Mouse (Mus musculus) forebrain, embryonic 14.5 days (tissue): ENCODE data around the gene Ptges2. TPM values are rescaled to one million over a fixed set of nuclear protein-coding genes. Genes with fewer than 3 reads are reported as not detected.

Experiments used
- ATAC-seq: fragments of 200-750 bp; cut with Nextera tagmentation; 2 replicates; pipeline ENCODE4 v1.8.0; 2017; ENCODE audit warnings: mild to moderate bottlenecking, moderate library complexity
- DNase-seq: peaks from one replicate; pipeline ENCODE4 v3.0.0-alpha.2; 2015; ENCODE audit warnings: low spot score
- H3K27ac ChIP-seq: fragments of 300-500 bp; sonication (generic); 2 replicates; pipeline ENCODE4 v1.5.1; 2014; ENCODE audit warnings: low read depth, mild to moderate bottlenecking, control low read depth, low read length, moderate library complexity
- H3K27me3 ChIP-seq: fragments of 300-500 bp; sonication (generic); replicated peaks from 2 replicates; pipeline ENCODE4 v1.6.1; 2014; ENCODE audit warnings: low read length, control low read depth, mixed read lengths; ENCODE audit not compliant: control insufficient read depth, insufficient read depth
- H3K36me3 ChIP-seq: fragments of 300-500 bp; sonication (generic); 2 replicates; pipeline ENCODE4 v1.6.1; 2014; ENCODE audit warnings: low read length, control low read depth; ENCODE audit not compliant: control insufficient read depth, insufficient read depth
- H3K4me1 ChIP-seq: fragments of 300-500 bp; sonication (generic); 2 replicates; pipeline ENCODE4 v1.6.1; 2014; ENCODE audit warnings: antibody characterized with exemption, low read length, control low read depth; ENCODE audit not compliant: control insufficient read depth, insufficient read depth
- H3K4me2 ChIP-seq: fragments of 300-500 bp; sonication (generic); 2 replicates; pipeline ENCODE4 v1.6.1; 2014; ENCODE audit warnings: mild to moderate bottlenecking, control low read depth, low read length
- H3K4me3 ChIP-seq: fragments of 300-500 bp; sonication (generic); 2 replicates; pipeline ENCODE4 v1.5.1; 2014; ENCODE audit warnings: low read depth, low read length, control low read depth
- H3K9ac ChIP-seq: fragments of 300-500 bp; sonication (generic); 2 replicates; pipeline ENCODE4 v1.6.1; 2014; ENCODE audit warnings: mild to moderate bottlenecking, low read length, control low read depth, moderate library complexity
- H3K9me3 ChIP-seq: fragments of 300-500 bp; sonication (generic); replicated peaks from 2 replicates; pipeline ENCODE4 v1.6.1; 2016; ENCODE audit warnings: low read length, control low read depth, mixed read lengths; ENCODE audit not compliant: control insufficient read depth
- WGBS: fragments of 180-500 bp; shearing (Covaris S2); extraction: QIAGEN DNeasy Blood & Tissue Kit; methylation state at CpG from one replicate; pipeline ENCODE4 v1.1.7; 2014; 5-methylcytosine and 5-hydroxymethylcytosine counted together
- polyA plus RNA-seq: library from polyadenylated mRNA; unstranded; fragments of >200 nt; fragmentation: Nextera tagmentation; extraction: Ambion mirVana; gene quantifications from 2 replicates; pipeline ENCODE4 v1.2.1, GENCODE M21; 2014

The Ptges2 gene
- 42.2 and 44.8 TPM in 2 replicates for polyA plus RNA-seq

DNA sequence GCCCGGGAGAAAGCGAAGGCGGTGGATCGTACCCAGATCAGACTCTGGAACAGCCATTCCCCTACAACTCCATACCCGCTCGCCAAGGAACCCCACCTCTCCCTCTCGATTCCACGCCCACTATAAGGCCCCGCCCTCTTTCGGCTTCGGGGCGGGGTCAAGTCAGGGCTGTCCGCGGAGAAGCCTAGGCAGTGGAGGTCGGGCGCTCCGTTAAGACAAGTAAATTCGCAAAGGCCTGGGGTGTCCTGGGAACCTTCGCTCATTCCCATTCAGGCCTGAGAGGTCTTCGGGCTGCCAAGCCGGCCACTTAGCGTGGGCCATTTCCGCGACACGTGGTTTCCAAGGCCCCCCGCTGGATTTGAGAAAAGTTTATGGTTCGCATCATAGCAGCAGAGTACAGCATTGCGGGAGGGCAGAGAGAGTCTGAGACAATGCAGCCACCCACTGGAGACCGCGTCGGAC lies at the start of gene Ptges2:
TSS of gene Ptges2 (plus strand) at position 413 of the 462 bp plus-strand sequence.
- H3K4me1 ChIP-seq = peaks cover 13% of the 10 kb centered on the region
- peak; percentile 95 for DNase-seq
- under 1% methylated on average over 31 of the region's 31 CpGs for WGBS
- peak within 1 kb of the TSS; percentile 93 for H3K4me3 ChIP-seq
- H3K27me3 ChIP-seq = no peaks in the 10 kb centered on the region
- H3K36me3 ChIP-seq = peaks cover 3% of the 10 kb centered on the region; the same call in 1 of the 2 replicates
- H3K4me2 ChIP-seq = peak within 1 kb of the TSS; percentile 84
- H3K9me3 ChIP-seq = no peaks in the 10 kb centered on the region
- peak; percentile 92 for ATAC-seq
- peak within 1 kb of the TSS; percentile 88 for H3K27ac ChIP-seq
- H3K9ac ChIP-seq = peak within 1 kb of the TSS; percentile 90

- no peaks in the 10 kb centered on the region for H3K9me3 ChIP-seq
- DNase-seq (no peak), ATAC-seq (no peak)
- H3K9ac ChIP-seq = no peak overlapping the region
- H3K27ac ChIP-seq = no peak overlapping the region
- H3K27me3 ChIP-seq = no peaks in the 10 kb centered on the region
- 80% methylated on average over 6 of the region's 6 CpGs for WGBS
- no peaks in the 10 kb centered on the region for H3K36me3 ChIP-seq
- peaks cover 10% of the 10 kb centered on the region for H3K4me1 ChIP-seq
- no peak overlapping the region for H3K4me2 ChIP-seq
- no peak overlapping the region for H3K4me3 ChIP-seq
These were observed 48.7 kb upstream of the Ptges2 start for GRCm38 (mm10) chr2:32347019-32347418.

DNA sequence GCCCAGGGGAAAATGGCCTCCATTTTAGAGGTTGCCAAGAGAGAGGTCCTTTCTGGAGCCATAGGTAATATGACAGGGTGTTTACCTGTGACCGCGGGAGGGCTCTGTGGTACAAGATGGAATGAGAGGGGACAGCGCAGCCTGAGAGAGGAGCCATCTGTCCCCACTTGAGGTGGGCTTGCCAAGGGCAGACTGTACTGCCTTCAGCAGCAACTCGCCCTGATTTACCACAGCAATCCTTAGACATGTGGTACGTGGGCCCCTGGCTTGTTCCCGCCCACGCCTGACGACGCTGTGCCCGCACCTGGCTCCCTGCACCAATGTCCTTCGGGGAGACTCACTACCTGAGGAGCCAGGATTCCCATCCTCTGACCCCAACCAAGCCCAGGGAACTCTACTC lies 47.4 kb upstream of the Ptges2 start:
- Histone ChIP-seq H3K4me3 (no peak overlapping the region), H3K36me3 (no peaks in the 10 kb centered on the region), H3K27me3 (no peaks in the 10 kb centered on the region), H3K4me2 (no peak overlapping the region), H3K9me3 (no peaks in the 10 kb centered on the region), H3K9ac (no peak overlapping the region), H3K4me1 (peaks cover 9% of the 10 kb centered on the region; the same call in 1 of the 2 replicates), H3K27ac (no peak overlapping the region)
- ATAC-seq (no peak), DNase-seq (no peak)
- 88% methylated on average over 11 of the region's 11 CpGs for WGBS

- H3K9me3 ChIP-seq = no peaks in the 10 kb centered on the region
- WGBS = 69% methylated on average over 8 of the region's 8 CpGs
- no peak overlapping the region for H3K4me2 ChIP-seq
- no peak for ATAC-seq
- no peak for DNase-seq
- H3K27me3 ChIP-seq = no peaks in the 10 kb centered on the region
- H3K27ac ChIP-seq = no peak overlapping the region
- H3K4me3 ChIP-seq = no peak overlapping the region
- H3K4me1 ChIP-seq = peaks cover 10% of the 10 kb centered on the region; the same call in 1 of the 2 replicates
- no peaks in the 10 kb centered on the region for H3K36me3 ChIP-seq
- no peak overlapping the region for H3K9ac ChIP-seq
These were observed 46.0 kb upstream of the Ptges2 start for GRCm38 (mm10) chr2:32349625-32350255.

DNA sequence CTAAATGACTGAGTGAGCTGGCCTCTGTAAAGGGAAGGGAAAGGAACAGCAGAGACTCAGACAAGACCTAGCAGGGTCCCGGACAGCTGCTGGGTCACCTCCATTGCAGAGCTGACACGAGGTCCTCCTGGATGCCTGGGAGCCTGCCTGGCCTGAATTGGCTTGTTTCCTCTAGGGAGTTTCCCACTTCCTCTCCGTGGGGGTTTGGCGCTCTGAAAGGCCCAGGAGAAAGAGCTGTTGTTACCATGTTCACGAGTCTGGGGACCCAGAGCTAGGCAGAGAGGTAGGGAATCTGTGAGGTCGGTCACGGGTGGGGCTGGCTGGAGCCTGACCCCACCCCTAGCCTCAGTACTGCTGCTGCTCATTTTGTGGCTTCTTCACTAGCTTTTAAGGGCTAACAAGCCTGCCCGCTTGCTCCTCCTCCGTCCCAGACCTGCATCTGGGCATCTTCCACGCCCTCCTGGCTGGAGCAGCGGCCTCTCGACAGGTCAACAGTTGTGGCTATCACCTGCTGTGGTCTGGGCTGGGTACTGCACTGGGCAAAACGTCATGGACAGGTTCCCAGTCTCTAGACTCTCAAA lies 45.1 kb upstream of the Ptges2 start:
- Histone ChIP-seq H3K9ac (no peak overlapping the region; the same call in 1 of the 2 replicates), H3K36me3 (no peaks in the 10 kb centered on the region), H3K27me3 (no peaks in the 10 kb centered on the region), H3K4me2 (no peak overlapping the region), H3K4me1 (peaks cover 10% of the 10 kb centered on the region; the same call in 1 of the 2 replicates), H3K4me3 (no peak overlapping the region), H3K9me3 (no peaks in the 10 kb centered on the region), H3K27ac (no peak overlapping the region)
- DNase-seq (no peak), ATAC-seq (no peak)
- WGBS = 53% methylated on average over 13 of the region's 13 CpGs

DNA sequence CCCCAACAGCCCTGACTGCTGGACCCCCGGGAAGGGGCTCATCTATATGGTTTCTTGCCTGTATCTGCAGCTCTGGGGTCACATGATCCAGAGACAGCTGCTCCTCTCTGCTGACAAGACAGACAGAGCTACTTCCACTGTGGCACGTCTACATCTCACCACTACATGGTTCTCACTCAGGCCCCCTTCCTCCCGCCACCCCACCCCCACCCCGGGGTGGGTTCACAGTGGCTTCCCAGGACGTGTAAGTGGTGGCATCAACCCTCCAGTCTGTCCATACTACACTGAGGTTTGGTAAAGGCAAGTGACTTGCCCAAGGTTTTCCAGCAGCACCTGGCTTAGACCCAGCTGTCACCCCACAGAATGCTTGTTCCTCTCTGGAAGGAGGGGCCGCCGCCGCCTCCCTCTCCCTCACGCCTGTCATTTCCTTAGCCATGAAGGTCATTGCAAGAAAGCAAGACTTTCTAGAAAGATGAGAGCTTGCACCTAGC lies 44.2 kb upstream of the Ptges2 start:
- WGBS = 47% methylated on average over 9 of the region's 9 CpGs
- peak overlapping the region; percentile 90 for H3K4me2 ChIP-seq
- no peak for ATAC-seq
- no peaks in the 10 kb centered on the region for H3K27me3 ChIP-seq
- no peak for DNase-seq
- H3K9ac ChIP-seq = peak overlapping the region; percentile 82
- H3K4me1 ChIP-seq = peaks cover 10% of the 10 kb centered on the region; the same call in 1 of the 2 replicates
- H3K27ac ChIP-seq = peak overlapping the region; percentile 79; the same call in 1 of the 2 replicates
- no peaks in the 10 kb centered on the region for H3K36me3 ChIP-seq
- peak overlapping the region; percentile 60 for H3K4me3 ChIP-seq
- no peaks in the 10 kb centered on the region for H3K9me3 ChIP-seq

GRCm38 (mm10) chr2:32352151-32353006 lies 43.3 kb upstream of the Ptges2 start, which contains the start of gene Ciz1:
Gene Ciz1 (plus strand): TSS chr2:32352327.
- Histone ChIP-seq H3K27me3 (no peaks in the 10 kb centered on the region), H3K4me2 (peak within 1 kb of the TSS; percentile 90), H3K27ac (peak within 1 kb of the TSS; percentile 79), H3K36me3 (no peaks in the 10 kb centered on the region), H3K9me3 (no peaks in the 10 kb centered on the region), H3K4me1 (peaks cover 10% of the 10 kb centered on the region; the same call in 1 of the 2 replicates), H3K4me3 (peak within 1 kb of the TSS; percentile 60), H3K9ac (peak within 1 kb of the TSS; percentile 82)
- WGBS = under 1% methylated on average over 35 of the region's 52 CpGs
- ATAC-seq (peak; percentile 65), DNase-seq (peak; percentile 81)

DNA sequence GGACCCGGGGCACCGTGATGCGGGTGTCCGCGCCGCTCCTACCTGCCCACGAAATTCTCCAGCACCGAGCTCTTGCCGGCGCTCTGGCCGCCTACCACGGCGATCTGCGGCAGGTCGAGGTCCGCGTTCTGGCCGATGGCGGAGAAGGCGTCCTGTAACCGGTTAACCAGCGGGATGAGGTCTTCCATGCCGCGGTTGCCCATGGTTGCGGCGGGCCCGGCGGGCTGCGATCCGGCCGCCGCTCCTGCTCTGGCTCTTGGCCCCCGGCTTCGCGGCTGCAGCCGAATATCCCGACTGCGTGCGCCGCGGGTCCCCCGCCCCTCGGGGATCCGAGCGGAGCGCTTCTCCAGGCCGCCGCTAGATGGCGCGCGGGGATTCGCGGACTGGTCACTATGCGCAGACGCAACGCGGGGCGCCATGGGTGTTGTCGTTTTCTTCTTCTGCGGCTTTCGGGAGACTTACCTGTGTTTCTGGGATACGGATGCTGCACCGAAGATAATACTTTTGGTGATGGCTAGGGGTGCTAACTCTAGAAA lies 42.6 kb upstream of the Ptges2 start, which contains the start of gene Dnm1:
TSS of gene Dnm1 (minus strand) at position 332 of the 536 bp plus-strand sequence.
- H3K9me3 ChIP-seq = no peaks in the 10 kb centered on the region
- H3K4me1 ChIP-seq = peaks cover 10% of the 10 kb centered on the region; the same call in 1 of the 2 replicates
- no peaks in the 10 kb centered on the region for H3K27me3 ChIP-seq
- H3K27ac ChIP-seq = peak within 1 kb of the TSS; percentile 79
- ATAC-seq (peak; percentile 74), DNase-seq (peak; percentile 93)
- under 1% methylated on average over 61 of the region's 63 CpGs for WGBS
- no peaks in the 10 kb centered on the region for H3K36me3 ChIP-seq
- peak within 1 kb of the TSS; percentile 90 for H3K4me2 ChIP-seq
- peak within 1 kb of the TSS; percentile 82 for H3K9ac ChIP-seq
- peak within 1 kb of the TSS; percentile 60 for H3K4me3 ChIP-seq
